Mouse (Mus musculus) embryo, embryonic 10.5 days (tissue): ENCODE data around the gene Lekr1.

Experiments used
- DNase-seq: peaks from one replicate; pipeline ENCODE4 v3.0.0-alpha.2; 2015; ENCODE audit warnings: low spot score

Gene Lekr1

GRCm38 (mm10) chr3:65665977-65666766, at the start of gene Lekr1:
Lekr1 (plus strand) TSS chr3:65666228.
- peak; percentile 92 for DNase-seq

- no peak for DNase-seq
Observed at GRCm38 (mm10) chr3:65617507-65617906, 48.5 kb upstream of the Lekr1 start.

- DNase-seq: no peak
Observed at GRCm38 (mm10) chr3:65619340-65619739, 46.7 kb upstream of the Lekr1 start.

GRCm38 (mm10) chr3:65623057-65623456, 43.0 kb upstream of the Lekr1 start:
- DNase-seq: no peak

- no peak for DNase-seq
Observed at GRCm38 (mm10) chr3:65625496-65626289, 40.3 kb upstream of the Lekr1 start.

GRCm38 (mm10) chr3:65626290-65626914, 39.6 kb upstream of the Lekr1 start:
- DNase-seq: no peak

- no peak for DNase-seq
Observed at GRCm38 (mm10) chr3:65627021-65627706, 38.9 kb upstream of the Lekr1 start.

GRCm38 (mm10) chr3:65627707-65628028, 38.4 kb upstream of the Lekr1 start:
- no peak for DNase-seq

- no peak for DNase-seq
Observed at GRCm38 (mm10) chr3:65629565-65630112, 36.4 kb upstream of the Lekr1 start.

- no peak for DNase-seq
Observed at GRCm38 (mm10) chr3:65633604-65634003, 32.4 kb upstream of the Lekr1 start.

GRCm38 (mm10) chr3:65635983-65636382, 30.0 kb upstream of the Lekr1 start:
- peak; percentile 21 for DNase-seq

- no peak for DNase-seq
Observed at GRCm38 (mm10) chr3:65637313-65637712, 28.7 kb upstream of the Lekr1 start.

GRCm38 (mm10) chr3:65638896-65639295, 27.1 kb upstream of the Lekr1 start:
- no peak for DNase-seq

GRCm38 (mm10) chr3:65639454-65640014, 26.5 kb upstream of the Lekr1 start:
- DNase-seq: no peak

- DNase-seq: no peak
Observed at GRCm38 (mm10) chr3:65642959-65643358, 23.1 kb upstream of the Lekr1 start.

- DNase-seq: no peak
Observed at GRCm38 (mm10) chr3:65643654-65644053, 22.4 kb upstream of the Lekr1 start.

- DNase-seq: no peak
Observed at GRCm38 (mm10) chr3:65647592-65647991, 18.4 kb upstream of the Lekr1 start.

GRCm38 (mm10) chr3:65648913-65649312, 17.1 kb upstream of the Lekr1 start:
- no peak for DNase-seq

GRCm38 (mm10) chr3:65650156-65650815, 15.7 kb upstream of the Lekr1 start:
- DNase-seq: no peak

GRCm38 (mm10) chr3:65654541-65655206, 11.4 kb upstream of the Lekr1 start:
- DNase-seq: peak; percentile 73

- DNase-seq: no peak
Observed at GRCm38 (mm10) chr3:65656451-65656850, 9.6 kb upstream of the Lekr1 start.
